Mouse (Mus musculus): Measurements from ENCODE around the gene Ing5. TPM values are rescaled to one million over a fixed set of nuclear protein-coding genes. Genes with fewer than 3 reads are reported as not detected.
"Not testable (repeated sequence)": the region's sequence is repeated elsewhere in the genome, so short reads cannot be mapped to it uniquely, and the experiment has no call there.

Ing5 gene
- polyA plus RNA-seq (2015; fragmentation: Nextera tagmentation; extraction: Ambion mirVana): 16.8 and 17.6 TPM in 2 replicates

- Histone ChIP-seq H3K4me1 (replicated peaks) (peaks cover 14% of the 10 kb centered on the region), H3K4me2 (replicated peaks) (peak within 1 kb of the TSS; percentile 90), H3K27me3 (replicated peaks) (no peaks in the 10 kb centered on the region), H3K9me3 (no peaks in the 10 kb centered on the region), H3K9ac (peak within 1 kb of the TSS; percentile 80), H3K4me3 (replicated peaks) (peak within 1 kb of the TSS; percentile 87), H3K27ac (peak within 1 kb of the TSS; percentile 98), H3K36me3 (peaks cover 12% of the 10 kb centered on the region)
- under 1% methylated on average over 88 of the region's 94 CpGs for WGBS
- ATAC-seq: peak; percentile 93
Observed at GRCm38 (mm10) chr1:93803556-93804507, at the start of gene Ing5. Gene Ing5 (plus strand): TSS chr1:93803965.

GRCm38 (mm10) chr1:93754573-93755290 lies 49.0 kb upstream of the Ing5 start, which contains the start of gene Thap4:
Gene Thap4 (minus strand): TSS chr1:93754864.
- ATAC-seq: peak; percentile 94
- peak within 1 kb of the TSS; percentile 97 for H3K4me3 ChIP-seq (replicated peaks)
- no peaks in the 10 kb centered on the region; the same call in none of the 2 replicates for H3K4me1 ChIP-seq (replicated peaks)
- peak within 1 kb of the TSS; percentile 71 for H3K9ac ChIP-seq
- peaks cover 6% of the 10 kb centered on the region; the same call in 1 of the 2 replicates for H3K36me3 ChIP-seq
- peak within 1 kb of the TSS; percentile 88 for H3K27ac ChIP-seq
- H3K9me3 ChIP-seq: no peaks in the 10 kb centered on the region
- no peaks in the 10 kb centered on the region for H3K27me3 ChIP-seq (replicated peaks)
- H3K4me2 ChIP-seq (replicated peaks): peak within 1 kb of the TSS; percentile 85
- under 1% methylated on average over 115 of the region's 121 CpGs for WGBS

GRCm38 (mm10) chr1:93755291-93755610 lies 48.5 kb upstream of the Ing5 start:
- WGBS: 0% methylated on average over 13 of the region's 13 CpGs
- H3K27me3 ChIP-seq (replicated peaks): no peaks in the 10 kb centered on the region
- H3K9ac ChIP-seq: peak overlapping the region; percentile 71
- H3K9me3 ChIP-seq: no peaks in the 10 kb centered on the region
- H3K4me1 ChIP-seq (replicated peaks): no peaks in the 10 kb centered on the region; the same call in none of the 2 replicates
- peak overlapping the region; percentile 85 for H3K4me2 ChIP-seq (replicated peaks)
- H3K27ac ChIP-seq: peak overlapping the region; percentile 88
- ATAC-seq: no peak
- peaks cover under 1% of the 10 kb centered on the region; the same call in 1 of the 2 replicates for H3K36me3 ChIP-seq
- H3K4me3 ChIP-seq (replicated peaks): peak overlapping the region; percentile 97

DNA sequence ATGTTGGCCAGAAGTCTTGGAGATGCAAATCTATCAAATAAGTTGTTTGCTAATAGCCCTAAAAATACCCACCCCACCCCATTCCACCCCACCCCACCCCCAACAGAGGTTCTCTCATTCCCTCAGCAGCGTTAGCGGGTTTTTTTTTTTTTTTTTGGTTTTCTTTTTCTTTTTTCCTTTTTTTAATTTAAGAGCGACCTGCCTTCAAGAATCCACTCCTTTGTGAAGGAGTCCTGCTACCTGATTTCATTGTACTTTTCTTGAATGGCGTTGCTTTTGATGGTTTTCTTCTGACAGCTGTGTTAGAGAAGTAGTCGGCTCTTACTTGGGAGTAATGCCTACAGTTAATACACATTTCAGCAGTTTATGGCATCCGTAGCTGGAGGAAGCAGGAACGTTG lies 48.1 kb upstream of the Ing5 start:
- ATAC-seq: no peak
- no peaks in the 10 kb centered on the region; the same call in none of the 2 replicates for H3K4me1 ChIP-seq (replicated peaks)
- no peaks in the 10 kb centered on the region for H3K27me3 ChIP-seq (replicated peaks)
- H3K9me3 ChIP-seq: no peaks in the 10 kb centered on the region
- H3K4me2 ChIP-seq (replicated peaks): peak overlapping the region; percentile 85
- peak overlapping the region; percentile 97 for H3K4me3 ChIP-seq (replicated peaks)
- no peak overlapping the region; the same call in 1 of the 2 replicates for H3K9ac ChIP-seq
- WGBS: 19% methylated on average over 7 of the region's 7 CpGs
- no peak overlapping the region for H3K27ac ChIP-seq
- no peaks in the 10 kb centered on the region for H3K36me3 ChIP-seq

GRCm38 (mm10) chr1:93756154-93756553 lies 47.6 kb upstream of the Ing5 start:
- Histone ChIP-seq H3K27ac (no peak overlapping the region), H3K36me3 (no peaks in the 10 kb centered on the region), H3K9ac (no peak overlapping the region), H3K4me3 (replicated peaks) (no peak overlapping the region), H3K4me2 (replicated peaks) (no peak overlapping the region), H3K9me3 (no peaks in the 10 kb centered on the region), H3K4me1 (replicated peaks) (no peaks in the 10 kb centered on the region; the same call in none of the 2 replicates), H3K27me3 (replicated peaks) (no peaks in the 10 kb centered on the region)
- no peak for ATAC-seq

GRCm38 (mm10) chr1:93760076-93760475 lies 43.7 kb upstream of the Ing5 start:
- no peak for ATAC-seq
- Histone ChIP-seq H3K4me3 (replicated peaks) (no peak overlapping the region), H3K9me3 (no peaks in the 10 kb centered on the region), H3K27ac (no peak overlapping the region), H3K4me2 (replicated peaks) (no peak overlapping the region), H3K27me3 (replicated peaks) (no peaks in the 10 kb centered on the region), H3K4me1 (replicated peaks) (no peaks in the 10 kb centered on the region; the same call in 1 of the 2 replicates), H3K36me3 (no peaks in the 10 kb centered on the region), H3K9ac (no peak overlapping the region)
- WGBS: 97% methylated on average over 1 of the region's 1 CpGs

GRCm38 (mm10) chr1:93763531-93763930 lies 40.2 kb upstream of the Ing5 start:
- WGBS: 92% methylated on average over 3 of the region's 3 CpGs
- not testable (repeated sequence) for ATAC-seq; H3K36me3 ChIP-seq; H3K4me2 ChIP-seq (replicated peaks); H3K4me1 ChIP-seq (replicated peaks); H3K9ac ChIP-seq; H3K27me3 ChIP-seq (replicated peaks); H3K9me3 ChIP-seq; H3K27ac ChIP-seq; H3K4me3 ChIP-seq (replicated peaks)

GRCm38 (mm10) chr1:93764871-93765591 lies 38.7 kb upstream of the Ing5 start:
- no peaks in the 10 kb centered on the region for H3K9me3 ChIP-seq
- H3K9ac ChIP-seq: no peak overlapping the region
- H3K4me2 ChIP-seq (replicated peaks): no peak overlapping the region
- no peak overlapping the region for H3K4me3 ChIP-seq (replicated peaks)
- no peak for ATAC-seq
- 93% methylated on average over 9 of the region's 9 CpGs for WGBS
- H3K27me3 ChIP-seq (replicated peaks): no peaks in the 10 kb centered on the region
- H3K27ac ChIP-seq: no peak overlapping the region
- H3K36me3 ChIP-seq: no peaks in the 10 kb centered on the region
- H3K4me1 ChIP-seq (replicated peaks): no peaks in the 10 kb centered on the region

DNA sequence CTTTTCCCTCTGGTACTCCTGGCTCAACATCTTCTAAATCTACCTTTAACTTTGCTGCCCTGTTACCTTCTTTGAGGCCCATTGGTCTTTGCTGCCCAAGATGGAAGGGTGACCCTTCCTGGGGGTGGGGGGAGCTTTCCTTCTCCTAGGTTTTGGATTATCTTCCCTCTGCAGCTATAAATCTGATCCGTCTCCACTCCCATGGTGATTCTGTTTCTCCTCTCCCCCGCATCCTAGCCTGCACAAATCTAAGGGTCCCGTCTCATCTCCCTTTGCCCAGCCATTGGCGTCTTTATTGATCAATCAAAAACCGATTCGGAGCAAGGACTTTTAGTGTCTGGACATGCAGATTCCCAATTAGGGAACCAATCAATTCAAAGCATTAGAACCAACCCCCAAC lies 36.2 kb upstream of the Ing5 start:
- no peaks in the 10 kb centered on the region for H3K9me3 ChIP-seq
- no peak overlapping the region for H3K27ac ChIP-seq
- H3K4me1 ChIP-seq (replicated peaks): no peaks in the 10 kb centered on the region
- H3K9ac ChIP-seq: no peak overlapping the region
- no peak overlapping the region for H3K4me3 ChIP-seq (replicated peaks)
- no peak for ATAC-seq
- 95% methylated on average over 6 of the region's 6 CpGs for WGBS
- no peaks in the 10 kb centered on the region for H3K36me3 ChIP-seq
- no peak overlapping the region for H3K4me2 ChIP-seq (replicated peaks)
- no peaks in the 10 kb centered on the region for H3K27me3 ChIP-seq (replicated peaks)

- Histone ChIP-seq H3K4me2 (replicated peaks) (no peak overlapping the region), H3K36me3 (peaks cover 3% of the 10 kb centered on the region; the same call in 1 of the 2 replicates), H3K27me3 (replicated peaks) (no peaks in the 10 kb centered on the region), H3K9ac (no peak overlapping the region), H3K4me3 (replicated peaks) (no peak overlapping the region), H3K4me1 (replicated peaks) (no peaks in the 10 kb centered on the region), H3K27ac (no peak overlapping the region), H3K9me3 (no peaks in the 10 kb centered on the region)
- 98% methylated on average over 3 of the region's 3 CpGs for WGBS
- no peak for ATAC-seq
Observed at GRCm38 (mm10) chr1:93769901-93770300, 33.9 kb upstream of the Ing5 start.

- Histone ChIP-seq H3K27me3 (replicated peaks) (no peaks in the 10 kb centered on the region), H3K4me2 (replicated peaks) (no peak overlapping the region)
Observed at GRCm38 (mm10) chr1:93776686-93777085, 27.1 kb upstream of the Ing5 start.

DNA sequence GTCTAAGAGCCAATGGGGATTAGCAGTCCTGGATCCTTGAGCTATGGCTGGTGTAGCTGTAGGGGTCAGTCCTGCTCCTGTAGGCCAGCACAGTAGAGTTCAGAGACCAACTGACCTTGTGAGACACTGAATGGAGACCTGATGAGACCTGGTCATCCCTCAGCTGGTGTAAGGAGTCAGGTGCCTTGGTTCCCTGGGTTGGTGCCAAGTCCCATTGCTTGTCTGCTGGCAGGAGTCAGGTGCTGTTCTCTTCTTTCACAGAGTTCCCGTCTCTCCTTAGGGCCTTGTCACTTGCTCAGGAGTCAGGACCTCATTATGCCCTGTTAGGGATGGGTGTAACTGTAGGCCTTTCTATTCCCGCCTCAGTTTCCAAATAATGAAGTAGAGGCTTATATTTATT lies 16.9 kb upstream of the Ing5 start:
- Histone ChIP-seq H3K9ac (no peak overlapping the region), H3K9me3 (no peaks in the 10 kb centered on the region), H3K4me3 (replicated peaks) (no peak overlapping the region), H3K27me3 (replicated peaks) (no peaks in the 10 kb centered on the region), H3K36me3 (peaks cover 53% of the 10 kb centered on the region), H3K4me1 (replicated peaks) (no peaks in the 10 kb centered on the region), H3K4me2 (replicated peaks) (no peak overlapping the region), H3K27ac (no peak overlapping the region)
- no peak for ATAC-seq
- WGBS: 86% methylated on average over 2 of the region's 2 CpGs

More at GRCm38 (mm10) chr1:93776686-93777085, 27.1 kb upstream of the Ing5 start:
- no peak overlapping the region for H3K9ac ChIP-seq
- H3K36me3 ChIP-seq: peaks cover 36% of the 10 kb centered on the region
- ATAC-seq: no peak
- H3K4me1 ChIP-seq (replicated peaks): no peaks in the 10 kb centered on the region
- 92% methylated on average over 5 of the region's 5 CpGs for WGBS
- H3K4me3 ChIP-seq (replicated peaks): no peak overlapping the region
- H3K9me3 ChIP-seq: no peaks in the 10 kb centered on the region
- H3K27ac ChIP-seq: no peak overlapping the region
